Mouse (Mus musculus) intestine, embryonic 14.5 days (tissue): ENCODE measurements around the gene AW549877. TPM values are rescaled to one million over a fixed set of nuclear protein-coding genes. Genes with fewer than 3 reads are reported as not detected.
A peak's percentile ranks its signal among the peaks of the same experiment; 100 is the strongest.

Experiments
- ATAC-seq: fragments of 200-750 bp; cut with Nextera tagmentation; replicated peaks from 2 replicates; pipeline ENCODE4 v1.8.0; 2017; ENCODE audit warnings: low read depth, moderate number of reproducible peaks, moderate TSS enrichment, moderate library complexity; ENCODE audit not compliant: low FRiP score, low TSS enrichment
- DNase-seq: peaks from one replicate; pipeline ENCODE4 v3.0.0-alpha.2; 2018; ENCODE audit warnings: low spot score
- H3K27ac ChIP-seq: fragments of 300-500 bp; sonication (generic); 2 replicates; pipeline ENCODE4 v1.5.1; 2014; ENCODE audit warnings: low read depth, mild to moderate bottlenecking, control low read depth
- H3K27me3 ChIP-seq: fragments of 300-500 bp; sonication (generic); replicated peaks from 2 replicates; pipeline ENCODE4 v1.6.1; 2014; ENCODE audit warnings: low read length, control low read depth; ENCODE audit not compliant: control insufficient read depth, insufficient read depth
- H3K36me3 ChIP-seq: fragments of 300-500 bp; sonication (generic); 2 replicates; pipeline ENCODE4 v1.6.1; 2014; ENCODE audit warnings: low read length, control low read depth; ENCODE audit not compliant: control insufficient read depth, insufficient read depth
- H3K4me1 ChIP-seq: fragments of 300-500 bp; sonication (generic); replicated peaks from 2 replicates; pipeline ENCODE4 v1.6.1; 2014; ENCODE audit warnings: low read length, control low read depth, mixed read lengths; ENCODE audit not compliant: control insufficient read depth, insufficient read depth
- H3K4me2 ChIP-seq: fragments of 300-500 bp; sonication (generic); 2 replicates; pipeline ENCODE4 v1.6.1; 2014; ENCODE audit warnings: low read length
- H3K4me3 ChIP-seq: fragments of 300-500 bp; sonication (generic); 2 replicates; pipeline ENCODE4 v1.5.1; 2014; ENCODE audit warnings: low read depth, low read length, control low read depth, mixed read lengths
- H3K9ac ChIP-seq: fragments of 300-500 bp; sonication (generic); 2 replicates; pipeline ENCODE4 v1.6.1; 2014; ENCODE audit warnings: mild to moderate bottlenecking, low read length
- H3K9me3 ChIP-seq: fragments of 300-500 bp; sonication (generic); 2 replicates; pipeline ENCODE4 v1.6.1; 2016; ENCODE audit warnings: low read length, control low read depth; ENCODE audit not compliant: control insufficient read depth
- WGBS: fragments of 180-500 bp; shearing (Covaris S2); extraction: QIAGEN DNeasy Blood & Tissue Kit; methylation state at CpG from one replicate; pipeline ENCODE4 v1.1.7; 2014; 5-methylcytosine and 5-hydroxymethylcytosine counted together
- polyA plus RNA-seq: library from polyadenylated mRNA; unstranded; fragments of >200 nt; fragmentation: Nextera tagmentation; extraction: Ambion mirVana; gene quantifications from 2 replicates; pipeline ENCODE4 v1.2.1, GENCODE M21; 2014

Gene AW549877
- 48.1 and 49.8 TPM in 2 replicates for polyA plus RNA-seq

DNA sequence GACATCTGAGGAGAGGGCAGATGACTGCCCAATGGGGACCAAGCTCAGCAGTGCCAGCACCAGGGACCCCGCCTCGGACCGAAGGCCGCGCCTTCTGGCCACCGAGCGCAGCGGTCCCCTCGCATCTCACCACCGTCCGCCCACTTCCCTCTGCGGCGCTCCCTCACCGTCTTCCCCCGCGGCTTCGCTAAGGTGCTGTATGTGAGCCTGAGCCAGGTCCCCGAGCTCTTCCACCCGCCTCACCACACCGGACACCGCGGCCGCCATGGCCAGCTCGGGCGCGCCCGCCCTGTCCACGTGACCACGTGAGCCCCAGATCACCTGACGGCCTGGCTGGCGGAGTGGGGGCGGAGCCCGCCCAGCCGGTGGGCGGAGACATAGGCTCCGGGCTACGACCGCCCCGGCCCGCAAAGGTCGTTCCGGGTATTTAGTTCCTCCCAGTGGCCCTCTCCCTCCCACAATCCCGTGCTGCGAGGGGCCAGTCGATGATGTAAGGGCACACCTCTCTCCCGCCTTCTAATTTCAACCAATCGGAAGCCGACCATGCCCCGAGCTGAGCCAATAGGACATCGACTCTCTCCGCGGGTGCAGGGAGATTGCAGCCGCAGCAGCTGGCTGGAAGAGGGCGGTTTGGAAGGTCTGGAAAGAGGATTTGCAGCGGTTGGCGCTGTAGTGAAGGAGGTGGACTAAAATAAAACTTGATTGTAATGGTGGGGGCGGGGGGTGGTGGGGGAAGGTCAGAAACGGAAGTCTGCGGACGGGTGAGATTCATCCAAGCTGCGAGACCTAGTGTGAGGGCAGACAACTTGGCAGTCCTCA, at the start of gene AW549877:
Gene AW549877 (minus strand): TSS at position 297 of the 819 bp plus-strand sequence.
- WGBS, result under 1% methylated on average over 61 of the region's 61 CpGs
- H3K27ac ChIP-seq, result peak within 1 kb of the TSS; percentile 90
- peak within 1 kb of the TSS; percentile 60 for H3K4me2 ChIP-seq

DNA sequence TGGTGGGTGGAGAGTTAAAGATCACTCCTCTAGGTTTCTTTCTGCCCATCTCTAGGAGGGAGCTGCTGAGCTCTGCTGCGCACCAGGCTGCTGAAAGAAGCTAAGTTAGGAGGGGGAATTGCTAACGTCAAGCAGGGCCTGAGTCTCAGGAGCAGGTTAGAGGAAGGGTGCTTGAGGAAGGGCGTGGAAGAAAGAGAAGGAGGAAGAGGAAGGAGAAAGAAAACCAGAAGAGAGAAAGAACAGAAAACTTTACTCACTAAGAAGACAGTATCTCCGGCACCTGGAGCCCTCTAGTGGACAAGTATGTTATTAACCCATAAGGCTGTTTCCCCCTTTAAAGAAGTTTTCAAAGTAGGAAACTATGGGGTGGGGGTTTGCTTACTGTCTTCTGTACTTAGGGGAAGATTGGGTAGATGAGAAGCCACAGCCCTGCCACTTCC, 47.5 kb upstream of the AW549877 start:
- DNase-seq, result peak; percentile 58
- H3K27me3 ChIP-seq, result no peaks in the 10 kb centered on the region
- H3K4me1 ChIP-seq, result no peaks in the 10 kb centered on the region
- H3K27ac ChIP-seq, result no peak overlapping the region
- H3K9ac ChIP-seq, result no peak overlapping the region
- no peak overlapping the region for H3K4me2 ChIP-seq
- no peaks in the 10 kb centered on the region for H3K9me3 ChIP-seq
- no peak for ATAC-seq
- H3K36me3 ChIP-seq, result peaks cover 40% of the 10 kb centered on the region
- no peak overlapping the region for H3K4me3 ChIP-seq
- WGBS, result 25% methylated on average over 4 of the region's 4 CpGs

More for the DNA sequence above, at the start of gene AW549877:
- H3K4me1 ChIP-seq, result peaks cover 6% of the 10 kb centered on the region
- ATAC-seq, result peak; percentile 99
- peak; percentile 98 for DNase-seq
- H3K27me3 ChIP-seq, result no peaks in the 10 kb centered on the region
- H3K9ac ChIP-seq, result peak within 1 kb of the TSS; percentile 83
- H3K9me3 ChIP-seq, result no peaks in the 10 kb centered on the region
- H3K4me3 ChIP-seq, result peak within 1 kb of the TSS; percentile 62
- peaks cover 15% of the 10 kb centered on the region for H3K36me3 ChIP-seq

DNA sequence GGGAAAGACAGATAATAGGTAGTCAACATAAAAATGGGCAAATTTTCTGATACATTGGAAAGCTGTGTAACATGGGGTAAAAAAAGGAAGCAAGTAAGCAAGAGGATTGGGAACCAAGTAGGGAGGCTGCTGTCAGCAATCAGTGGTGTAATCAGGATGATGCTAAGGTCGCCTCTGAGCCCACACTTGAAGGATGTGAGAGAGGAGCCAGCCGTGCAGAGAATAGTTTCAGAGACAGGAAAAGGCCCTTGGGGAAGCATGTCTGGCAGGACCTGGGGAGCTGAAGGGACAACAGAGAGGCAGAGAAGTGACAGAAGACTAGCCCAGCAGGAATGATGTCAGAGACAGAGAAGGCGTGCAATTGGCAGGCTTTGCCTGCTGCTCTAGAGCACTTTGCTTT, 46.9 kb upstream of the AW549877 start:
- ATAC-seq (no peak), DNase-seq (no peak)
- WGBS, result 68% methylated on average over 3 of the region's 3 CpGs
- Histone ChIP-seq H3K4me3 (no peak overlapping the region), H3K27ac (no peak overlapping the region), H3K9ac (no peak overlapping the region), H3K27me3 (no peaks in the 10 kb centered on the region), H3K4me1 (no peaks in the 10 kb centered on the region), H3K4me2 (no peak overlapping the region), H3K9me3 (no peaks in the 10 kb centered on the region), H3K36me3 (peaks cover 40% of the 10 kb centered on the region)

DNA sequence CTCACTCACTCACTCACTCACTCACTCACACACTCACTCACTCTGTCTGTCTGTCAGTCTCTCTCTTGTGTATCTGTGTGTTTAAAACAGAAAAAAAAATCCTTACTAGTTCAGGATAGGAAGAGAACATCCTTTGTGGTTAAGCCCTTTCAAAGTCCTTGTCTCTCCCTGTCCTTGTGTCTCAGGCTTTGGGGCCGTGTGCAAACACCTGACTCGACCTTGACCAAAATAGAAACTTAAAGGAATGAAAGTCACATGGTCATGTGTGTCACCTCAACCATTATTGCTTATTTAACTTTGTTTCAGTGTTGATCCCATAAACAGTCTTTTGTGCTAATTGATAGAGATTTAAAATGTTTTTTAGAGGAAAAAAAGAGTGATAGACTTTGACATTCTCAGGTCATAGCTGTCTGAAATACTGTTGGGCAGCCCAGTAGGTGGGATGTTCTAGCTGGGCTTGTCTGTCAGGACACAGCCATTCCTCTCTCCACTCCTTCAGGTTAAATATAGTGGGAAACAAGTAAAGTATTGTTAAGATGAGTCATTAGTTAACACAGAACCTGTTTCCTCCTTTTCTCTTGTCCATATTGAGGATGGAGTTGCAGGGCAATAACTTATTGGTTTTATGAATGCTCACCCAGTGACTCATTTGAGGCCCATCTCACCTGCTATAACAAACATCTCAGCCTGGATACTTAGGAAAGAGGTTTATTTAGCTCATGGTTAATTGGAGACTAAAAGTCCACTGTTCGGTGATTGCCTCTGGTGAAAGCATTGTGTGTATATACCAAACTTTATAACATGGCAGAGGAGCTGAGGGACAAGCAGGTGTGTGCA, 37.8 kb upstream of the AW549877 start:
- peak; percentile 59; the same call in 1 of the 2 replicates for ATAC-seq
- no peaks in the 10 kb centered on the region for H3K27me3 ChIP-seq
- no peak overlapping the region for H3K4me3 ChIP-seq
- no peak overlapping the region for H3K9ac ChIP-seq
- no peaks in the 10 kb centered on the region for H3K9me3 ChIP-seq
- no peak overlapping the region for H3K4me2 ChIP-seq
- 69% methylated on average over 3 of the region's 3 CpGs for WGBS
- no peaks in the 10 kb centered on the region for H3K4me1 ChIP-seq
- H3K27ac ChIP-seq, result no peak overlapping the region
- no peak for DNase-seq
- H3K36me3 ChIP-seq, result peaks cover 29% of the 10 kb centered on the region

DNA sequence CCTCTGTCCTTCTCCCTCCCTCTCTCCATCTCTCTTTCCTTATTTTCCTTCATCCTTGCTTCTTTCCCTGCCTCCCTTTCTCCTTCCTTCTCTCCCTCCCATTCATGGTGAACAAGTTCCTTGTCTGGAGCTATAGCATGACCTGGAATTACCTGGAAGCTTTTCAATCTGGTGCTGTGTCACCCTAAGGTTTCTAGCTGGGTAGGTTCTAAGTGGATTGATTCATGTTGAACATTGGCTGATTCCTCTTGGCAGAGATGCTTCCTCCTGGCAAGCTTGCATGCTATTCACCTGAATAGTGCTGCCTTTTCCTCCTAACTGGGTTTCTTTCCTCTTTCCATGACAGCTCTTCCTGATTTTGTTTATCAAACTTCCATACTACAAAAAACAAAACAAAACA, 33.4 kb upstream of the AW549877 start:
- no peak for DNase-seq
- no peaks in the 10 kb centered on the region for H3K9me3 ChIP-seq
- H3K9ac ChIP-seq, result no peak overlapping the region
- no peak overlapping the region for H3K27ac ChIP-seq
- H3K27me3 ChIP-seq, result no peaks in the 10 kb centered on the region
- no peaks in the 10 kb centered on the region for H3K36me3 ChIP-seq
- H3K4me1 ChIP-seq, result peaks cover 4% of the 10 kb centered on the region; the same call in 1 of the 2 replicates
- H3K4me2 ChIP-seq, result no peak overlapping the region
- H3K4me3 ChIP-seq, result no peak overlapping the region
- no peak for ATAC-seq

DNA sequence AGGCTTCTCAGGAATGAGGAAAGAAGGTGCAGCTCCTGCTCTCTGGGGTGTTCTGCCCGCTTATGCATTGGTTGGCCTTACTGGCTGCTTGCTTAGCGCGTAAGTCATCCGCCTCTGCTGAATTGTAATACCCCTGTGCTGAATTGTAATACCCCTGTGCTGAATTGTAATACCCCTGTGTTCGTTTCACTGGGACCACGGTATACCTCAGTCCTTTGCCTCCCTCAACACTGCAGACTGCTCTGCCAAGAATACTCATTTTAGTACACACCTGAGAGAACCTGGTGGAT, 32.8 kb upstream of the AW549877 start:
- ATAC-seq, result no peak
- Histone ChIP-seq H3K36me3 (no peaks in the 10 kb centered on the region), H3K27ac (no peak overlapping the region), H3K9ac (no peak overlapping the region), H3K9me3 (no peaks in the 10 kb centered on the region), H3K4me3 (no peak overlapping the region), H3K4me1 (peaks cover 4% of the 10 kb centered on the region; the same call in 1 of the 2 replicates), H3K4me2 (no peak overlapping the region; the same call in 1 of the 2 replicates), H3K27me3 (no peaks in the 10 kb centered on the region)
- 85% methylated on average over 6 of the region's 6 CpGs for WGBS
- DNase-seq, result no peak

DNA sequence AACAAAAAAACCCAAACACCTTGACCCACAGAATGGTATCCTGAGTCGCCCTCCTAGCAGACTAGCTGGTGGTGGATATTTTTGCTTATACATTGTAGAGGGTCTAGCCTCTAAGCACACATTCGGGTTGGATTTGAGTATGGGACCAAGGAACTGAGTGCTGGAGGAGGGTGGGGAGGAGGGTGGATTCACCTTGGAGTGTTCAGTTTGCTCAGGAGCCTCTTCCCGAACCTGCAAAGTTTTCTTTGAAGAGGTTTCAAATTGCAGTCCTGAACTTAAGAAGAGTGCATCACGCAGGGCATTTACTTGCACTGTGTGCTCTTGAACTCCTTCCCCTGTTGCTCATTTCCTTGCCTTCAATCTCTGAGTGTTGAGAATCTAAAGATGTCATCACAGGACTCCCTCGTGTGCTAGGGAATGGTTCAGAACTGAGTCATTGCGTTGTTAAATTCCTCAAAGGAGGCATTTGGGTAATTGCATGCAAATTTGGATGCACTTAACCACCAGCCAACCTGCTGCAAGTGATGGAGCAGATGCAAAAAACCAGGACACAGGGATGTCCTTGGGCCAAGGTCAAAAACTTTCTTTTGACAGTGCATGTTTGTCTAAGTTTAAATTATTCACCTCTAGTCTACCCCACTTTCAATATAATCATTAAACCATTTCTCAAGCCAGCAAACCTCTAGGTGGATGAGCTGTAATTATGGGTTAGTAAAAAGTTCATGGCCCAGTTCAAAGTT, 32.3 kb upstream of the AW549877 start:
- Histone ChIP-seq H3K36me3 (no peaks in the 10 kb centered on the region), H3K4me1 (peaks cover 4% of the 10 kb centered on the region; the same call in 1 of the 2 replicates), H3K4me2 (peak overlapping the region; percentile 72), H3K27ac (peak overlapping the region; percentile 98), H3K9ac (peak overlapping the region; percentile 85), H3K4me3 (peak overlapping the region; percentile 90), H3K27me3 (no peaks in the 10 kb centered on the region), H3K9me3 (no peaks in the 10 kb centered on the region)
- no peak for DNase-seq
- 10% methylated on average over 6 of the region's 6 CpGs for WGBS
- ATAC-seq, result no peak

DNA sequence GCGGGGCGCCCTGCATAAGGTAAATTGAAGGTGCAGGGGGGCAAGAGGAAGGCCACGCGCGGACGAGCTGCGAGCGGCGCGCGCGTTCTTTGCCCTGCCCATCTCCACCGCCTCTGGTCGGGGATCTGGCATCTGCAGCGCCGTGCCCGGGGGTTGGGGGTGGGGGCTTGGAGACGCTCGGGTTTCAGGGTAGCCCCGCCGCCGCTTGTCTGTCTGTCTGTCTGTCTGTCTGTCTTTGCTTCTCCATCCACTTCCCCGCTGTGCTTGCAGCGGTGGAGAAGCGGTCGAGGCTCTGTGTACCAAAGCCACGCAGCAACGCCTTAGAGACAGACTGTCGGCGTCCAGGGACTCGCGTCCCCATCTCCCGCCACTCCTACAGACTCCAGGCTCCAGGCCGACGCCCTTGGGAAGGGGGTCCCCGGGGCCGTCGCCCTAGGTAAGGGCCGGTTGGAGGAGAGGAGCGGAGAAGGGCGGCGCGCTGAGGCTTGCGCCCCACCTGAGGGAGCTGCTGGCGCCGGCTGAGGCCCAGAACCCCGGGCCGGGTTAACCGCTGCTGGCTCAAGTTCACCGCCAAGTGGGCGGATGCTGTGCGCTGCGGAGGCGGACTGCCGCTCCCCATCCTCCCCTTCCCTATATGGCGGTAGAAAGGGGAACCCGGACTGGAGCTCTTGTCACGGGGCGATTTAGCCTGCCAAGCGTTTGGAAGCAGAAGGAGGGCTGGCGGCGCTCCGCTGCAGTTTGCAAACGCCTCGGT, 31.5 kb upstream of the AW549877 start:
- Histone ChIP-seq H3K9ac (peak overlapping the region; percentile 85), H3K4me2 (peak overlapping the region; percentile 72), H3K27ac (peak overlapping the region; percentile 98), H3K4me3 (peak overlapping the region; percentile 90), H3K36me3 (no peaks in the 10 kb centered on the region), H3K27me3 (no peaks in the 10 kb centered on the region), H3K9me3 (no peaks in the 10 kb centered on the region), H3K4me1 (peaks cover 4% of the 10 kb centered on the region; the same call in 1 of the 2 replicates)
- DNase-seq, result peak; percentile 92
- peak; percentile 82 for ATAC-seq
- WGBS, result under 1% methylated on average over 65 of the region's 65 CpGs
